In genomic region chr10:56469895-56470294, GRCm38 (mm10) we compare ENCODE assay signal across 26 mouse cellular contexts.
A peak's percentile ranks its signal among the peaks of the same experiment; 100 is the strongest.
DNase-seq lines count a peak whose midpoint lies in the region; ATAC-seq and TF ChIP-seq lines count a peak whose summit lies in the region.
"Had no signal": no experiment of that assay in that cellular context is flagged by ENCODE, and none has a peak within 500 bp of the region (broad histone marks: within the 10 kb centered on the region; RNA-seq: fewer than 3 reads in every experiment).

No protein-coding gene starts in this region.

- H3K9ac ChIP-seq in lung, embryonic 15.5 days: no peak overlapping the region
- H3K9ac ChIP-seq in embryonic facial prominence, embryonic 15.5 days: no peak overlapping the region
- H3K9ac ChIP-seq: embryonic facial prominence, embryonic 12.5 days; forebrain, embryonic 15.5 days; heart, embryonic 12.5 days; heart, embryonic 15.5 days; hindbrain, embryonic 13.5 days had no signal

- ATAC-seq in frontal cortex, adult (ENCODE audit: low TSS enrichment): peak; percentile 55; the same call in 1 of the 2 replicates
- ATAC-seq in lung, embryonic 15.5 days (ENCODE audit: borderline replicate concordance, extremely low read depth, low FRiP score, low TSS enrichment): no peak
- no peak for ATAC-seq in embryonic facial prominence, embryonic 15.5 days (ENCODE audit: insufficient number of reproducible peaks, low FRiP score, low TSS enrichment, low read depth)
- ATAC-seq: forebrain, embryonic 15.5 days; hindbrain, embryonic 16.5 days; intestine, postnatal 0 days had no signal

- TF ChIP-seq POLR2A in lung, adult 2 months (IDR thresholded peaks at IDR 0.05; ENCODE audit: borderline replicate concordance, extremely low read depth, low read depth, low read length): no peak

- H3K9me3 ChIP-seq in lung, embryonic 15.5 days: no peaks in the 10 kb centered on the region
- H3K9me3 ChIP-seq in embryonic facial prominence, embryonic 15.5 days (replicated peaks): no peaks in the 10 kb centered on the region
- H3K9me3 ChIP-seq: embryonic facial prominence, embryonic 12.5 days; forebrain, embryonic 15.5 days; heart, embryonic 12.5 days; heart, embryonic 15.5 days; hindbrain, embryonic 10.5 days; hindbrain, embryonic 13.5 days had no signal

- no peak overlapping the region for H3K27ac ChIP-seq in lung, embryonic 15.5 days
- H3K27ac ChIP-seq in embryonic facial prominence, embryonic 15.5 days (replicated peaks): 0 out of 2 replicates have a peak overlapping the region, but pooled peaks have one; percentile 14
- H3K27ac ChIP-seq: forebrain, embryonic 15.5 days; hindbrain, embryonic 10.5 days; hindbrain, embryonic 13.5 days had no signal

- H3K4me2 ChIP-seq in lung, embryonic 15.5 days: 0 out of 2 replicates have a peak overlapping the region, but pooled peaks have one; percentile 53
- H3K4me2 ChIP-seq in embryonic facial prominence, embryonic 15.5 days (replicated peaks): no peak overlapping the region; the same call in 1 of the 2 replicates
- H3K4me2 ChIP-seq: forebrain, embryonic 15.5 days; hindbrain, embryonic 13.5 days had no signal

- 41% methylated on average over 3 of the region's 3 CpGs for WGBS in lung, embryonic 15.5 days
- WGBS in lung, adult 2 months: 63% methylated on average over 3 of the region's 3 CpGs
- 52% methylated on average over 3 of the region's 3 CpGs for WGBS in embryonic facial prominence, embryonic 15.5 days

- no peaks in the 10 kb centered on the region for H3K27me3 ChIP-seq in lung, embryonic 15.5 days
- no peaks in the 10 kb centered on the region for H3K27me3 ChIP-seq in embryonic facial prominence, embryonic 15.5 days
- H3K27me3 ChIP-seq: CH12.LX; embryonic facial prominence, embryonic 12.5 days; forebrain, embryonic 15.5 days; heart, embryonic 12.5 days; heart, embryonic 15.5 days; hindbrain, embryonic 13.5 days had no signal

- H3K36me3 ChIP-seq in lung, embryonic 15.5 days: no peaks in the 10 kb centered on the region
- no peaks in the 10 kb centered on the region for H3K36me3 ChIP-seq in embryonic facial prominence, embryonic 15.5 days
- H3K36me3 ChIP-seq: embryonic facial prominence, embryonic 12.5 days; forebrain, embryonic 15.5 days; G1E; heart, embryonic 12.5 days; heart, embryonic 15.5 days; hindbrain, embryonic 10.5 days; hindbrain, embryonic 13.5 days had no signal

- no peak overlapping the region for H3K4me3 ChIP-seq in lung, embryonic 15.5 days
- H3K4me3 ChIP-seq in lung, adult 2 months (replicated peaks; ENCODE audit: extremely low read depth, low read depth, low read length): no peak overlapping the region
- no peak overlapping the region for H3K4me3 ChIP-seq in embryonic facial prominence, embryonic 15.5 days (replicated peaks)
- H3K4me3 ChIP-seq: forebrain, embryonic 15.5 days; hindbrain, embryonic 10.5 days; hindbrain, embryonic 13.5 days had no signal

- no peak for TF ChIP-seq CTCF in lung, adult 2 months (IDR thresholded peaks at IDR 0.05; ENCODE audit: insufficient read depth, low read length)

- no peak for DNase-seq in frontal cortex, postnatal 14 days (ENCODE audit: low spot score in 2 of 2)
- DNase-seq in lung, adult 2 months: no peak
- peak; percentile 9 for DNase-seq in brain, adult 2 months (ENCODE audit: low read depth, low spot score)
- no peak for DNase-seq in MN1 (ENCODE audit: low spot score)
- DNase-seq: adrenal gland, adult 2 months; adrenal gland, postnatal 14 days; B cell, adult 2 months; cerebellum, adult 18-20 months; cerebellum, adult 9-10 months; cerebellum, postnatal 14 days; gastrocnemius, adult 2 months; gastrocnemius, postnatal 14 days; heart, postnatal 10 days had no signal

- H3K4me1 ChIP-seq in lung, embryonic 15.5 days: 0 out of 2 replicates have a peak, but pooled peaks cover 14% of the 10 kb centered on the region
- H3K4me1 ChIP-seq in lung, adult 2 months (ENCODE audit: control insufficient read depth, insufficient read depth, low read length): peaks cover 2% of the 10 kb centered on the region
- peaks cover 11% of the 10 kb centered on the region for H3K4me1 ChIP-seq in embryonic facial prominence, embryonic 15.5 days
- H3K4me1 ChIP-seq: embryonic facial prominence, embryonic 12.5 days; forebrain, embryonic 15.5 days; hindbrain, embryonic 10.5 days; hindbrain, embryonic 13.5 days had no signal
